Mouse (Mus musculus) C2C12 (cell line): Measurements from ENCODE around the gene Strip1.

Experiments used
- CTCF ChIP-seq: IDR thresholded peaks from one replicate; pipeline ENCODE4 v1.5.1; 2011; ENCODE audit not compliant: control insufficient read depth, insufficient read depth, insufficient read length
- FOSL1 ChIP-seq: IDR thresholded peaks from one replicate; pipeline ENCODE4 v1.8.0; 2011; ENCODE audit warnings: mild to moderate bottlenecking, low read length; ENCODE audit not compliant: poor library complexity, insufficient read depth, severe bottlenecking
- MAX ChIP-seq: IDR thresholded peaks from one replicate; pipeline ENCODE4 v1.6.1; 2011; ENCODE audit warnings: mild to moderate bottlenecking, control low read depth
- MYOG ChIP-seq: IDR thresholded peaks from one replicate; pipeline ENCODE4 v1.6.1; 2011; ENCODE audit not compliant: control insufficient read depth, insufficient read length; ENCODE audit errors: extremely low read depth
- USF1 ChIP-seq: IDR thresholded peaks from one replicate; pipeline ENCODE4 v1.6.1; 2011; ENCODE audit warnings: low read depth, mild to moderate bottlenecking, control low read depth, moderate library complexity

DNA sequence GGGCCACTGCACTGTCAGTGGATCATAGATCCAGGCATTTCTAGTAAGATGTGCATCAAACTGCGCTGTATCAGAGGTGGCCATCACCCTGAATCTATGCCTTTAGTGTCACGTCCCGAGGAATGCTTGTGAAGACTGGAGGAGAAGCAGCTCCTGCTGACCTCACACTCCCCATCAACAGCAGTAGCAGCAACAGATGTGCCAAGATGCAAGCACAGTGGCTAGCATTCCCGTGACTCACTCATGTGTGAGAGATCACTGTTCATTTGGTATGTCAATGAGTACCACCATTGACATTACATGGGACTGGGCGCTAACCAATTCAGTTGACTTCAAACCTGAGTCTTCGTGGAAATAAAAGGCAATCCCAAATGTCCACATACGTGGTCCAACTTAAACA, 3.9 kb downstream of the Strip1 start:
- TF ChIP-seq CTCF (no peak), MYOG (no peak), FOSL1 (no peak), MAX (no peak), USF1 (no peak)
